Comparison of ENCODE assay signal across 8 mouse cellular contexts in genomic region chr7:16387160-16388041, GRCm38 (mm10). TPM values are rescaled to one million over a fixed set of nuclear protein-coding genes. Genes with fewer than 3 reads are reported as not detected.
DNase-seq lines count a peak whose midpoint lies in the region; ATAC-seq and TF ChIP-seq lines count a peak whose summit lies in the region.

Gene Sae1, minus strand, starts transcription at chr7:16387806.

- H3K27me3 ChIP-seq in E14TG2a.4 (ENCODE audit: insufficient read depth, low read length), result no peaks in the 10 kb centered on the region
- no peaks in the 10 kb centered on the region for H3K27me3 ChIP-seq in forebrain, embryonic 13.5 days
- no peaks in the 10 kb centered on the region for H3K27me3 ChIP-seq in liver, postnatal 0 days (ENCODE audit: insufficient read depth, low read length)
- H3K27me3 ChIP-seq in neural tube, embryonic 14.5 days (ENCODE audit: control insufficient read depth, insufficient read depth, low read length), result no peaks in the 10 kb centered on the region

- peak; percentile 93 for DNase-seq in c-Kit-positive CD71-positive TER-119-positive erythroid progenitor cells, embryonic 14.5 days (ENCODE audit: low spot score)
- DNase-seq in heart, postnatal 10 days, result peak; percentile 98
- no peak for DNase-seq in large intestine, adult 2 months (ENCODE audit: low read depth, low spot score)
- DNase-seq in liver, postnatal 0 days, result peak; percentile 95
- peak; percentile 95 for DNase-seq in testis, postnatal 10 days (ENCODE audit: low spot score)

- WGBS in forebrain, embryonic 13.5 days, result under 1% methylated on average over 58 of the region's 58 CpGs
- WGBS in large intestine, adult 2 months, result under 1% methylated on average over 58 of the region's 58 CpGs
- WGBS in liver, postnatal 0 days (ENCODE audit: insufficient replicate concordance), result under 1% methylated on average over 58 of the region's 58 CpGs
- under 1% methylated on average over 51 of the region's 58 CpGs for WGBS in neural tube, embryonic 14.5 days

- H3K36me3 ChIP-seq in E14TG2a.4 (ENCODE audit: insufficient read depth, low read length), result peaks cover 40% of the 10 kb centered on the region
- peaks cover 14% of the 10 kb centered on the region; the same call in 1 of the 2 replicates for H3K36me3 ChIP-seq in forebrain, embryonic 13.5 days (ENCODE audit: poor library complexity, severe bottlenecking)
- no peaks in the 10 kb centered on the region for H3K36me3 ChIP-seq in liver, postnatal 0 days (replicated peaks; ENCODE audit: insufficient read depth, low read length)
- no peaks in the 10 kb centered on the region for H3K36me3 ChIP-seq in neural tube, embryonic 14.5 days (ENCODE audit: control insufficient read depth, insufficient read depth, low read length)

- peak within 1 kb of the TSS; percentile 98 for H3K4me3 ChIP-seq in E14TG2a.4 (replicated peaks; ENCODE audit: low read length)
- H3K4me3 ChIP-seq in forebrain, embryonic 13.5 days, result peak within 1 kb of the TSS; percentile 94
- peak within 1 kb of the TSS; percentile 82 for H3K4me3 ChIP-seq in liver, postnatal 0 days (ENCODE audit: low read depth, low read length)
- H3K4me3 ChIP-seq in neural tube, embryonic 14.5 days (ENCODE audit: low read depth, low read length), result peak within 1 kb of the TSS; percentile 95

- no peaks in the 10 kb centered on the region for H3K9me3 ChIP-seq in E14TG2a.4 (ENCODE audit: low read length)
- no peaks in the 10 kb centered on the region for H3K9me3 ChIP-seq in forebrain, embryonic 13.5 days (replicated peaks)
- H3K9me3 ChIP-seq in liver, postnatal 0 days (ENCODE audit: low read length), result no peaks in the 10 kb centered on the region
- no peaks in the 10 kb centered on the region for H3K9me3 ChIP-seq in neural tube, embryonic 14.5 days (ENCODE audit: control insufficient read depth, low read length)

- ATAC-seq in forebrain, embryonic 13.5 days, result peak; percentile 97
- ATAC-seq in liver, postnatal 0 days, result peak; percentile 99
- peak; percentile 94 for ATAC-seq in neural tube, embryonic 14.5 days (ENCODE audit: low read depth)

- no peak for TF ChIP-seq CTCF in E14TG2a.4 (conservative IDR thresholded peaks at IDR 0.05; ENCODE audit: low read length)
- no peak for TF ChIP-seq CTCF in liver, postnatal 0 days (IDR thresholded peaks at IDR 0.05; ENCODE audit: low read depth)

- H3K4me1 ChIP-seq in E14TG2a.4 (replicated peaks; ENCODE audit: low read depth, low read length), result peaks cover 43% of the 10 kb centered on the region
- H3K4me1 ChIP-seq in forebrain, embryonic 13.5 days, result peaks cover 36% of the 10 kb centered on the region
- peaks cover 16% of the 10 kb centered on the region for H3K4me1 ChIP-seq in liver, postnatal 0 days (ENCODE audit: insufficient read depth)
- peaks cover 12% of the 10 kb centered on the region for H3K4me1 ChIP-seq in neural tube, embryonic 14.5 days (ENCODE audit: control insufficient read depth, insufficient read depth, low read length)

- intact Hi-C loops in heart, postnatal 10 days (cut with DNase I), result no loop called here

- peak within 1 kb of the TSS; percentile 98 for H3K9ac ChIP-seq in forebrain, embryonic 13.5 days
- H3K9ac ChIP-seq in liver, postnatal 0 days (replicated peaks), result peak within 1 kb of the TSS; percentile 89
- peak within 1 kb of the TSS; percentile 90 for H3K9ac ChIP-seq in neural tube, embryonic 14.5 days (replicated peaks; ENCODE audit: low read depth, low read length)

- peak within 1 kb of the TSS; percentile 91 for H3K4me2 ChIP-seq in forebrain, embryonic 13.5 days
- peak within 1 kb of the TSS; percentile 93 for H3K4me2 ChIP-seq in liver, postnatal 0 days (ENCODE audit: low read depth, low read length)
- peak within 1 kb of the TSS; percentile 81 for H3K4me2 ChIP-seq in neural tube, embryonic 14.5 days (ENCODE audit: low read depth, low read length)

- TF ChIP-seq EP300 in liver, postnatal 0 days (IDR thresholded peaks at IDR 0.05; ENCODE audit: low read depth), result no peak

- peak within 1 kb of the TSS; percentile 78 for H3K27ac ChIP-seq in forebrain, embryonic 13.5 days
- peak within 1 kb of the TSS; percentile 70 for H3K27ac ChIP-seq in liver, postnatal 0 days (ENCODE audit: low read depth)
- peak within 1 kb of the TSS; percentile 78; the same call in 1 of the 2 replicates for H3K27ac ChIP-seq in neural tube, embryonic 14.5 days (ENCODE audit: low read depth, low read length)

RNA-seq across cellular contexts. Expression of gene Sae1, which starts in this region (rescaled TPM):
- polyA plus RNA-seq in forebrain, embryonic 13.5 days (2015; fragmentation: Nextera tagmentation; extraction: Ambion mirVana), result 355 and 370 TPM in 2 replicates
- total RNA-seq in heart, postnatal 10 days (2021), result 10 to 100 TPM; 64.9 to 69.5 TPM
- 39.4 and 45.4 TPM in 2 replicates for polyA plus RNA-seq in large intestine, adult 2 months (2012; rRNA removed)
- 48.3 and 51.9 TPM in 2 replicates for polyA plus RNA-seq in liver, postnatal 0 days (2015; fragmentation: Nextera tagmentation; extraction: Ambion mirVana)
- 197 and 245 TPM in 2 replicates for polyA plus RNA-seq in neural tube, embryonic 14.5 days (2014; fragmentation: Nextera tagmentation; extraction: Ambion mirVana)
